Mouse (Mus musculus) embryo, embryonic 10.5 days (tissue): ENCODE results near the gene Fam3b.

Source experiments
- DNase-seq: peaks from one replicate; pipeline ENCODE4 v3.0.0-alpha.2; 2015; ENCODE audit warnings: low spot score

Fam3b gene

GRCm38 (mm10) chr16:97514099-97514940 lies at the start of gene Fam3b:
Gene Fam3b (minus strand): TSS chr16:97514816.
- DNase-seq, result no peak

GRCm38 (mm10) chr16:97544340-97544739 lies 29.7 kb upstream of the Fam3b start:
- no peak for DNase-seq

- no peak for DNase-seq
Observed at GRCm38 (mm10) chr16:97536859-97537258, 22.2 kb upstream of the Fam3b start.

- peak; percentile 77 for DNase-seq
Observed at GRCm38 (mm10) chr16:97535808-97536413, 21.3 kb upstream of the Fam3b start.

GRCm38 (mm10) chr16:97534876-97535461 lies 20.4 kb upstream of the Fam3b start:
- peak; percentile 21 for DNase-seq

GRCm38 (mm10) chr16:97534448-97534847 lies 19.8 kb upstream of the Fam3b start:
- DNase-seq, result no peak

GRCm38 (mm10) chr16:97533751-97534150 lies 19.1 kb upstream of the Fam3b start:
- no peak for DNase-seq

- DNase-seq, result no peak
Observed at GRCm38 (mm10) chr16:97533126-97533525, 18.5 kb upstream of the Fam3b start.

GRCm38 (mm10) chr16:97529241-97529640 lies 14.6 kb upstream of the Fam3b start:
- no peak for DNase-seq

- peak; percentile 77 for DNase-seq
Observed at GRCm38 (mm10) chr16:97523024-97523423, 8.4 kb upstream of the Fam3b start.

GRCm38 (mm10) chr16:97521983-97522382 lies 7.4 kb upstream of the Fam3b start:
- no peak for DNase-seq

- DNase-seq, result no peak
Observed at GRCm38 (mm10) chr16:97516341-97516740, 1.7 kb upstream of the Fam3b start.

GRCm38 (mm10) chr16:97512347-97512751 lies 2.3 kb downstream of the Fam3b start:
- no peak for DNase-seq

- DNase-seq, result no peak
Observed at GRCm38 (mm10) chr16:97511495-97511894, 3.1 kb downstream of the Fam3b start.

- DNase-seq, result no peak
Observed at GRCm38 (mm10) chr16:97510849-97511248, 3.8 kb downstream of the Fam3b start.

- DNase-seq, result no peak
Observed at GRCm38 (mm10) chr16:97507783-97508182, 6.8 kb downstream of the Fam3b start.

GRCm38 (mm10) chr16:97504793-97505192 lies 9.8 kb downstream of the Fam3b start:
- no peak for DNase-seq

GRCm38 (mm10) chr16:97503849-97504248 lies 10.8 kb downstream of the Fam3b start:
- no peak for DNase-seq

- DNase-seq, result no peak
Observed at GRCm38 (mm10) chr16:97500901-97501300, 13.7 kb downstream of the Fam3b start.

- no peak for DNase-seq
Observed at GRCm38 (mm10) chr16:97499450-97499849, 15.2 kb downstream of the Fam3b start.

- DNase-seq, result no peak
Observed at GRCm38 (mm10) chr16:97498139-97498538, 16.5 kb downstream of the Fam3b start.

- no peak for DNase-seq
Observed at GRCm38 (mm10) chr16:97497682-97498081, 16.9 kb downstream of the Fam3b start.

GRCm38 (mm10) chr16:97496026-97496425 lies 18.6 kb downstream of the Fam3b start:
- DNase-seq, result no peak
